Mouse (Mus musculus) Patski (cell line): ENCODE data around the gene Gm10295. TPM values are rescaled to one million over a fixed set of nuclear protein-coding genes. Genes with fewer than 3 reads are reported as not detected.

Experiments used
- ATAC-seq: fragments of 100-300 bp; one replicate; pipeline ENCODE4 v1.8.0; 2021
- CTCF ChIA-PET: fragments of 350-600 bp; sonication (Branson Sonifier 250); formaldehyde crosslinking; loops from one replicate; lab custom pipeline; 2022; ENCODE audit warnings: inconsistent platforms; lab: Charles Lee
- POLR2A ChIA-PET: fragments of 350-600 bp; sonication (Branson Sonifier 250); formaldehyde crosslinking; loops from one replicate; lab custom pipeline; 2022; ENCODE audit warnings: antibody characterized with exemption, inconsistent platforms; lab: Charles Lee
- DNase-seq: peaks from one replicate; pipeline ENCODE4 v3.0.0-alpha.2; 2011; ENCODE audit warnings: low read depth, low spot score
- H3K27me3 ChIP-seq: fragments of 371-371 bp; one replicate; pipeline ENCODE4 v1.5.1; 2021
- CTCF ChIP-seq: fragments of 100-300 bp; IDR thresholded peaks from one replicate; pipeline ENCODE4 v1.5.1; 2021
- in situ Hi-C: fragments of 300-500 bp; cut with MboI; formaldehyde crosslinking; loops from 3 replicates; pipeline ENCODE4 v1.11.1; 2018; ENCODE audit warnings: low pct_unique_long_range_greater_than_20kb, mixed read lengths
- polyA plus RNA-seq: library from polyadenylated mRNA; unstranded; gene quantifications from one replicate; pipeline ENCODE4 v1.2.3, GENCODE M21; 2021

Gm10295 gene
- polyA plus RNA-seq = not detected

DNA sequence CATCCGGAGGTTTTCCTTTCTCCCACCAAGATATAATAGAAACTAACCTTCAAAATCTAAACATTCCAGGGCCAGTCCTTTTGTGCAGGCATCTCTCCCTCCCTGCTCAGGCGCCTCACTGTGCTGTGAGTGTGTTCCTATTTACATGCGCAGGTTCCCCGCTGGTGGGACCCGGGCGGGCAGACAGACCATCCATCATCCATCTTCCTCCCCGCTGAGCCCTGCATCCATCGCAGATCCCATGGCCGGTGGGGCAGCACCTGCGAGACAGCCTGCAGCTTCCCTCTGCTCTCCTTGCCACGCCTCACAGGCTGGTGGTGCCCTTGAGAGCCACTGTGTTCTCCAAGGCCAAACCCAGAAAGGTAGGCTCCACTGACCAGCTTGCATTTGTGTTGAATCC lies at the start of gene Gm10295:
TSS of gene Gm10295 (minus strand) at position 122 of the 400 bp plus-strand sequence.
- CTCF ChIA-PET = no interaction called here
- no peak for DNase-seq
- no peak for TF ChIP-seq CTCF
- POLR2A ChIA-PET = no interaction called here
- in situ Hi-C loops = no loop called here
- ATAC-seq = no peak
- H3K27me3 ChIP-seq = peaks cover 24% of the 10 kb centered on the region

DNA sequence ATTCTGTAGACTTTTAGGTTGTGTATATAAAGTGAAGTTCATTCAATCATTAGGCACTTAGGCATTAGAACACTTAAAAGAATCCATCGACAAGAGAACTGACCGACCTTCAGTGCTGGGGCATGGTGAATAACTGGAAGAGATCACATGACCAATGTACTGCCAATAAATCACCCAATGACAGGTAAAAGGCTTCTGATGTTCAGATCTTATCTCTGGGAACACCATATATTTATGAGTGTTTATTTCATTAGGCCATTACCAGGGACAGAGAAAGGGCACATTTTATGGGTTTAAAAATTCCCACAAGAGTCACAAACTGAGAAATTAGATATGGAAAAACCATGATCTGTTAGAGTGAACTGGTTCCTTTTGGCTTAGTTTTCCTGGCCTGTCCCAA lies 49.7 kb upstream of the Gm10295 start:
- no peak for ATAC-seq
- in situ Hi-C loops = loop anchor here (25.0 kb wide), 2 partner anchors 461 to 736 kb away; no protein-coding TSS in a partner anchor
- no peak for DNase-seq
- no peaks in the 10 kb centered on the region for H3K27me3 ChIP-seq
- POLR2A ChIA-PET = no interaction called here
- TF ChIP-seq CTCF = no peak
- CTCF ChIA-PET = no interaction called here

DNA sequence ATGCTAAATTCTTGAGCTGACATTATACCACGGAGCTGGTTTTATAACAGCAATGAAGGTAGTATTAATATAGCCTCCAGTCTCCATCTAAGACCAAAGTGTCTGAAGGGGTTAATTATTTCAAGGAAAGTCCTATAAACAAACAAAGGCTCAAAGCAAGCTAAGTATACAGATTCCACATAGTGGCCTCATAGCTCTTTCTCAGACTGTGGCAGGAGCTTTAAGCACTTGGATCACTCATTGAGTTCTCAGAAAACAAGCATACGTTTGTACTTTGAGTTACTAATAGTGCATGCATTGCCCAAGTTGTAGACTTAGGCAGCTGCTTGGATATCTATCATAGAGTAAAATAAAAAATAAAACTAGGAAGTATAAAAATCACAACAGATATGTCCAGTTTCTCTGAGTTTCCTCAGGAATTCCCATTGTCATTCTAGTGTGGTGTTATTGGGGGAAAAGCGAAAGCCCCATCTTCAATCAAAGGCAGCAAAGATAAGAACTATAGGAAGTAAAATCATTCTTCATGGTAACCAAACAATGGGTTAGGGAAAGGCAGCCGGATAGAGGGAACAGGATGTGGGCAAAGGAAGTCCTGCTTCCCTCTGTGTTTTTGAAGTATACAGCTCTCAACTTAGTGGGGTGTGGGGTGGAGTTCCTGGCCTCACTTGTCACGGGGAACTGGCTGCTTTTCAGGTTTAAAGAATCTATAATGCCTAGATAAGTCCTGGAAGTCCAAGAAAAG lies 48.8 kb upstream of the Gm10295 start:
- DNase-seq (no peak), ATAC-seq (no peak)
- ChIA-PET POLR2A (no interaction called here), CTCF (interaction anchor here (1.3 kb wide), 1 partner anchor 12 kb away, joined by 3 read pairs; no protein-coding TSS in a partner anchor)
- in situ Hi-C loops = loop anchor here (25.0 kb wide), 2 partner anchors 462 to 737 kb away; no protein-coding TSS in a partner anchor
- H3K27me3 ChIP-seq = no peaks in the 10 kb centered on the region
- TF ChIP-seq CTCF = no peak

DNA sequence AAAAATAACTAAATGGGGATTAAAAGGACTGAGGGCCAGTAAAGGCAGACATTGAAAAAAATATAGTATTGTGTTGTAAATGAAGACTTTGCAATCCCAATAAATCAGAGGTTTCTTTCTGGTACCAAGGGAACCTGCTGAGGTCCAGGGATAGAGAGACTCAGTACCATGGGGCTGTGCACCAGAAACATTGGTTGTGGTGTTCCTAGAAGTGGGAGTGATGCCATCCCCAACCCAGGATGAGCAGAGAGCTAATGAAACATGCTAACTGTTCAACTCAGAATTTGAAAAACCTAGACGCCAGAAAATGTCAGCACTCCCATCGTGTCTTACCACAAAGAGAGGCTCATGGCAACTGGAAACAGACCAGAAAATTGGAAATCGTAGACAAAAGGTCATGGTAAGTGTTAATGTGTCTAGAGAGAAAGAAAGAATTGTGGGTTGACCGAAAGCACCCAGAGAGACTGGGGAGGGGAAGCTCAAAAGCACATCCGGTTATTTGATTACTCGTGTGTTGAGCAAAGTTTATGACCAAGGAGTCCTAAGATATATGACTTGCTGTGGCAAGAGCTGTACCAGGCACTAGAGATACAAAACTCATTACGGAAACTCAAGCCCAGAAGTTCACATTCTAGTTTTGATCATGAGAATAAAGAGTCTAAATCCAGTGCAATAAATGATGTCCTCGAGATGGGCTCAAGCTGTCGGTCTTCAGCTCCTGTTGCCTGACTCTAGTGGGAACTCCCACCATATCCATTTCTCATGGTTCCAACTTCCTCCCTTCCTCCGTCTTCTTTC lies 47.9 kb upstream of the Gm10295 start:
- in situ Hi-C loops = no loop called here
- no peak for DNase-seq
- TF ChIP-seq CTCF = no peak
- H3K27me3 ChIP-seq = no peaks in the 10 kb centered on the region
- ChIA-PET CTCF (interaction anchor here (1.3 kb wide), 1 partner anchor 11 kb away, joined by 3 read pairs; no protein-coding TSS in a partner anchor), POLR2A (no interaction called here)
- ATAC-seq = no peak

DNA sequence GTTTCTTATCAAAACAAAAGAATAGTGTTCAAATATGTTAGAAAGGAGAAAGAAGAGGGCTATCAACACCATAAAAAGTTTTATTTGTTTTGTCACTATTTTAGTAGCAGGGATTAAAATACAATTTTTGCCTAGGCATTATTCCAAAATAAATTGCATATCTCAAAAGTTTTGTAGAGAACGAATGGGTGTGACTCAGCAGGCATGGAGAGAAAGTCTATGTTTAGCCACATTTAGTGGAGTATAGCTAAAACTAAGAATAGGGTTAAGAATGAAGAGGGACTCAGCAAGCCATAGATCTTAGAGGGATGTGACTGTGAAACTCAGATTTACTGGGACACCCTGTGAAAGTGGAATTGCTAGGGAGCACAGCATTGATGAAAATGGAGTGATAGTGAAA lies 47.1 kb upstream of the Gm10295 start:
- DNase-seq (no peak), ATAC-seq (no peak)
- TF ChIP-seq CTCF = no peak
- CTCF ChIA-PET = interaction anchor here (1.3 kb wide), 1 partner anchor 10 kb away, joined by 3 read pairs; no protein-coding TSS in a partner anchor
- no peaks in the 10 kb centered on the region for H3K27me3 ChIP-seq
- in situ Hi-C loops = no loop called here
- POLR2A ChIA-PET = no interaction called here

DNA sequence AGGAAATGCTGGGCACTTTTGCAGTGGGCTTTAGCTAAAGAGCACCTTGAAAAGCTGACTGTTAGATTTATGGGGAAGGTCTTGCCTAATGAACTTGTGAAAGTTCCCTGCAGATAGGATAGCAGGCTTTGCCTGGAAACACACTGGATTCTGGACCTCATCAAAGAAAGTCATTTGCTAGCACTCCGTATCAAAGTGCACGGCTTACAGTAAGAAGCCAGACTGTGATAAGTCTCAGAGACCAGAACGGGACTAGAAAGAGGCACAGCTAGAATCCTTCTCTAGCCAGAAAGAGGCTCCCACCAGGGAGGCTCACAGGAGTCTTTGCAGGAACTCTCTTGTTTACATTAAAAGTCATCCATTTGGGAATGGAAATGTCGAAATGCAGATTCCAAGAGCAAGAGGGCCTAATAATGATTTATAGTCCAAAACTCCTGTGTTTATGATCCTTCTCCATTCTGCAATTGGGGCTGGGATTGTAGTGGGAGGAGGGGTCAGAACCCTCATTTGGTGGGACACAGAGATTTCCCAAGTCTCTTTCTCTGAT lies 41.6 kb upstream of the Gm10295 start:
- ATAC-seq (no peak), DNase-seq (no peak)
- ChIA-PET CTCF (no interaction called here), POLR2A (no interaction called here)
- TF ChIP-seq CTCF = no peak
- in situ Hi-C loops = no loop called here
- H3K27me3 ChIP-seq = peaks cover 3% of the 10 kb centered on the region

DNA sequence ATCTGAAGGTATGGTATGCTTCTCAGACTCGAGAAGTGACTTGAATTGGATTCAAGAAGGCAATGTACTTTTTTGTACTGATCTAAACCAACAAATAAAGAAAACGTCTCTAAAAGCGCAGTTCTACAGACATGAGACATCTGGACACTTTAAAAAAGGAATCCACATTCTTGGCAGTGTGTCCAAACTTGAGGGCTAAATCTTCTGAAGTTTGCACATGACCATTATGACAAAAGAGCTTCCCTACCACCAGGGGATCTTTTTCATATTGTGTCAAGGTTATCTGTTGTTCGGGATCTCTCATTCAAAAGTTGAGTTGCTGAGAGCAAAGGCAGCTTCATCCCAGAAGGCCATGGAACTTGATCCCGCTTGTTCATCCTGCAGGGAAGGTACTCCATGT lies 40.0 kb upstream of the Gm10295 start:
- ATAC-seq = no peak
- POLR2A ChIA-PET = no interaction called here
- no peak for DNase-seq
- in situ Hi-C loops = no loop called here
- no peak for TF ChIP-seq CTCF
- CTCF ChIA-PET = interaction anchor here (0.9 kb wide), 1 partner anchor 15 kb away, joined by 3 read pairs; no protein-coding TSS in a partner anchor
- peaks cover 3% of the 10 kb centered on the region for H3K27me3 ChIP-seq

DNA sequence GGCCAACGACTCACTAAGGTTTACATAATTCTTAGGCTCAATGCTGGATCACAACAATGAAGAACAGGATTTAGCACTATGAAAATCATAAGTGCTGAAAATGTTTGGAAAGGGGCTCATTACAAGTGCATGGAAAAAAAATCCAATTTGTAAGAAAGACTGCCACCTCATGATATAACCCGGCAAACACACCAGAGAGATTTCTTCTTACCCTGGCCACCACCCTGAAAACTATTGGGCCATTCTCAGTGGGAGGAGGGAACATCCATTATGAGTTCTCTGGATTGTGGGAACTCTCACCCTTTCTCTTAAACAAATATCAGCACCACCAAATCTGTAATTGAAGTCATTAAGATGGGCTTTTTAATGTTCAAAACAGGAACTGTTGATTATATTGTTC lies 39.0 kb upstream of the Gm10295 start:
- peaks cover 3% of the 10 kb centered on the region for H3K27me3 ChIP-seq
- POLR2A ChIA-PET = no interaction called here
- DNase-seq = no peak
- ATAC-seq = no peak
- in situ Hi-C loops = no loop called here
- TF ChIP-seq CTCF = no peak
- CTCF ChIA-PET = no interaction called here

DNA sequence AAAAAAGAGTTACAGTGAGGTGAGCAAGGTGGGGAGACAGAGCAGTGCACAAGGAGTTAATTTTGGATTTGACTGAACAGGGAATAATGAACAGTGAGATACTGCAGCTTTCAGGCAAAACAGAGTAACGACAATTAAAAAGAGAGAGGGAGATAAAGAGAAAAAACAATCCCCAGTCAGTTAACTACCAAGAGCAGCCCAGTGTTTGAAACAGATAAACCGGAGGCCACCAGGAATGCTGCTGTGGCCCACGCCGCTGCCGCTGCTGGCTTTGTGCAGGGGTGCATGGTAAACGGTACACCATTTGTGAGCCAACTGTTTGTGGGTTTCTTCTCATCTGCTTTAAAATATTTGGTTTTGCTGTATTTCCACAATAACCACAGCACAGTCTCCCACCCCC lies 34.8 kb upstream of the Gm10295 start:
- POLR2A ChIA-PET = no interaction called here
- no peak for TF ChIP-seq CTCF
- CTCF ChIA-PET = no interaction called here

DNA sequence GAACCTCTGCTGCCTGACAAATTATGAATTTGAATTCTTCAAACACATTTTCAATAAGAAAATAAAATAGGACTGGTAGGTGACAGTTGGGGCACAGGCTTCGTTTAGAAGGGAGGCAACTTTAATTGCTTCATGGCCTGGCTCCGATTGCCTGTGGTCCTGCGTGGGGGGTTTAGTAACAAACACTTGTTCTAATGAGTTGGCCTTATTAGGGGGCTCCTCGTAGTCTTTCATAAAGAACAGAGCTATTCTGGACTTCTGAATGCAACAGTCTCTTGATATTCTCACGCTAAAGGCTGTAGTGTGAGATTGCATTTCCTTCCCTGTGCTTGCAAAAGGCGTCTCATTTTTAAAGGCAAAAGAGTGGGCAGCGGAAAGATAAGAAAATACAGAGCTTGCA lies 33.6 kb upstream of the Gm10295 start:
- POLR2A ChIA-PET = interaction anchor here (0.5 kb wide), 1 partner anchor 22 kb away, joined by 4 read pairs; no protein-coding TSS in a partner anchor
- no peaks in the 10 kb centered on the region for H3K27me3 ChIP-seq
- ATAC-seq (no peak), DNase-seq (no peak)
- in situ Hi-C loops = no loop called here
- no peak for TF ChIP-seq CTCF
- CTCF ChIA-PET = interaction anchor here (1.7 kb wide), 1 partner anchor 196 kb away, joined by 3 read pairs; no protein-coding TSS in a partner anchor

More for the DNA sequence above, 34.8 kb upstream of the Gm10295 start:
- peaks cover 3% of the 10 kb centered on the region for H3K27me3 ChIP-seq
- DNase-seq = no peak
- ATAC-seq = no peak
- in situ Hi-C loops = no loop called here
